Mouse (Mus musculus): ENCODE measurements around the gene Disp3.

- no peak for TF ChIP-seq CTCF (IDR thresholded peaks at IDR 0.05; ENCODE audit: borderline replicate concordance, extremely low read depth, insufficient read depth, insufficient read length)
- no peak for TF ChIP-seq POLR2A (IDR thresholded peaks at IDR 0.05; ENCODE audit: borderline replicate concordance, extremely low read depth, insufficient read depth, insufficient read length, poor library complexity, severe bottlenecking)
Measured at GRCm38 (mm10) chr4:148310845-148311244, 23.1 kb upstream of the Disp3 start.

Data from brain, embryonic 14.5 days (tissue).